Mouse (Mus musculus) liver, postnatal 0 days (tissue): ENCODE results near the gene Pkdrej.

Experiments used
- CTCF ChIP-seq: sonication (generic); IDR thresholded peaks from 2 replicates; pipeline ENCODE4 v1.5.1; 2016; ENCODE audit warnings: antibody characterized with exemption, low read depth
- EP300 ChIP-seq: IDR thresholded peaks from 2 replicates; pipeline ENCODE4 v1.6.1; 2016; ENCODE audit warnings: antibody characterized with exemption, low read depth, mild to moderate bottlenecking

DNA sequence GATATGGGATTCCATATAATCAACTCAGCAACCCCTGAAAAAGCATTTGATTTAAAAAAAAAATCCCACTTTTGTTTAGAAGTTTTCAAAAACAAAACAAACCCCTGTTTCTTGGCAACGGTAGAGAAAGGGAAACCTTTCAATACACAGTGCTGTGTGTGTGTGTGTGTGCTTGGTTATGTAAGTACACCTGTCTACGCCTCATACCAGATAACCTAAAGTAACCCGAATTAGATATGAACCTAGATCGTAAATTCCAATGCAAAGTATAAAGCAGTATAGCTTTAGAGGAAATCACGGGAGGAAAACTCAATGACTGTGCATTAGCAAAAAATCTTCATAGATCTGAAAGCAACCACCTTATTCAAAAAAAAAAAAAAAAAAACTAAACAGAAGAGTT, 54.9 kb downstream of the Pkdrej start:
- TF ChIP-seq CTCF: no peak
- no peak for TF ChIP-seq EP300
